Comparison of ENCODE assay signal across 8 mouse cellular contexts in genomic region chr11:101169301-101170107, GRCm38 (mm10). TPM values are rescaled to one million over a fixed set of nuclear protein-coding genes. Genes with fewer than 3 reads are reported as not detected.
DNase-seq lines count a peak whose midpoint lies in the region; ATAC-seq lines count a peak whose summit lies in the region.

No protein-coding gene starts in this region.

- peak overlapping the region; percentile 76 for H3K4me3 ChIP-seq in kidney, embryonic 14.5 days (ENCODE audit: low read length)
- H3K4me3 ChIP-seq in hindbrain, embryonic 12.5 days = peak overlapping the region; percentile 73
- peak overlapping the region; percentile 62 for H3K4me3 ChIP-seq in midbrain, embryonic 13.5 days (replicated peaks)

- peak overlapping the region; percentile 93 for H3K4me2 ChIP-seq in kidney, embryonic 14.5 days (replicated peaks; ENCODE audit: low read depth, low read length)
- H3K4me2 ChIP-seq in hindbrain, embryonic 12.5 days (replicated peaks) = peak overlapping the region; percentile 93
- peak overlapping the region; percentile 91 for H3K4me2 ChIP-seq in midbrain, embryonic 13.5 days (replicated peaks)

- DNase-seq in kidney, adult 8-10 months = no peak
- peak; percentile 79 for DNase-seq in cerebellum, adult 9-11 months
- no peak for DNase-seq in urinary bladder, postnatal 14 days (ENCODE audit: low spot score)
- no peak for DNase-seq in MN1 (ENCODE audit: low spot score)
- no peak for DNase-seq in right cerebral cortex, postnatal 10 days (ENCODE audit: low spot score in 2 of 2)

- H3K27me3 ChIP-seq in kidney, embryonic 14.5 days (ENCODE audit: control insufficient read depth, insufficient read depth, low read length) = peaks cover 33% of the 10 kb centered on the region
- H3K27me3 ChIP-seq in hindbrain, embryonic 12.5 days = peaks cover 74% of the 10 kb centered on the region
- H3K27me3 ChIP-seq in midbrain, embryonic 13.5 days = peaks cover 74% of the 10 kb centered on the region

- peak overlapping the region; percentile 77 for H3K9ac ChIP-seq in kidney, embryonic 14.5 days (ENCODE audit: low read depth, low read length)
- H3K9ac ChIP-seq in hindbrain, embryonic 12.5 days = peak overlapping the region; percentile 82
- H3K9ac ChIP-seq in midbrain, embryonic 13.5 days (replicated peaks) = peak overlapping the region; percentile 79

- peaks cover 56% of the 10 kb centered on the region for H3K4me1 ChIP-seq in kidney, embryonic 14.5 days (ENCODE audit: control insufficient read depth, insufficient read depth, low read length)
- H3K4me1 ChIP-seq in hindbrain, embryonic 12.5 days = peaks cover 50% of the 10 kb centered on the region
- peaks cover 58% of the 10 kb centered on the region for H3K4me1 ChIP-seq in midbrain, embryonic 13.5 days (replicated peaks)

- no peaks in the 10 kb centered on the region for H3K9me3 ChIP-seq in kidney, embryonic 14.5 days (ENCODE audit: control insufficient read depth, low read length)
- no peaks in the 10 kb centered on the region for H3K9me3 ChIP-seq in hindbrain, embryonic 12.5 days (replicated peaks)
- H3K9me3 ChIP-seq in midbrain, embryonic 13.5 days = no peaks in the 10 kb centered on the region

- no peak for ATAC-seq in kidney, embryonic 14.5 days (ENCODE audit: low FRiP score, low TSS enrichment)
- ATAC-seq in hindbrain, embryonic 12.5 days (ENCODE audit: low FRiP score) = no peak
- no peak for ATAC-seq in midbrain, embryonic 13.5 days

- H3K27ac ChIP-seq in kidney, embryonic 14.5 days (ENCODE audit: low read depth, low read length) = no peak overlapping the region
- no peak overlapping the region for H3K27ac ChIP-seq in hindbrain, embryonic 12.5 days
- no peak overlapping the region for H3K27ac ChIP-seq in midbrain, embryonic 13.5 days

- WGBS in kidney, embryonic 14.5 days = 13% methylated on average over 17 of the region's 17 CpGs
- WGBS in hindbrain, embryonic 12.5 days = 16% methylated on average over 17 of the region's 17 CpGs
- 13% methylated on average over 17 of the region's 17 CpGs for WGBS in midbrain, embryonic 13.5 days

- H3K36me3 ChIP-seq in kidney, embryonic 14.5 days (ENCODE audit: control insufficient read depth, insufficient read depth, low read length) = peaks cover 24% of the 10 kb centered on the region
- 0 out of 2 replicates have a peak, but pooled peaks cover 10% of the 10 kb centered on the region for H3K36me3 ChIP-seq in hindbrain, embryonic 12.5 days
- H3K36me3 ChIP-seq in midbrain, embryonic 13.5 days = peaks cover 16% of the 10 kb centered on the region

RNA-seq across cellular contexts. Expression of gene Cntnap1, which starts 0.8 kb away (rescaled TPM):
- polyA plus RNA-seq in kidney, embryonic 14.5 days (2014; fragmentation: Nextera tagmentation; extraction: Ambion mirVana) = 1.7 and 2.1 TPM in 2 replicates
- polyA plus RNA-seq in hindbrain, embryonic 12.5 days (2016; fragmentation: Nextera tagmentation; extraction: Ambion mirVana) = 0.97 and 1.2 TPM in 2 replicates
- 1.3 and 1.5 TPM in 2 replicates for polyA plus RNA-seq in midbrain, embryonic 13.5 days (2015; fragmentation: Nextera tagmentation; extraction: Ambion mirVana)

RNA-seq across cellular contexts. Expression of gene Plekhh3, which starts 1.6 kb away (rescaled TPM):
- 17.0 and 17.9 TPM in 2 replicates for polyA plus RNA-seq in kidney, embryonic 14.5 days (2014; fragmentation: Nextera tagmentation; extraction: Ambion mirVana)
- 14.3 and 15.4 TPM in 2 replicates for polyA plus RNA-seq in hindbrain, embryonic 12.5 days (2016; fragmentation: Nextera tagmentation; extraction: Ambion mirVana)
- 7.3 and 8.1 TPM in 2 replicates for polyA plus RNA-seq in midbrain, embryonic 13.5 days (2015; fragmentation: Nextera tagmentation; extraction: Ambion mirVana)

RNA-seq across cellular contexts. Expression of gene Ccr10, which starts 5.7 kb away (rescaled TPM):
- polyA plus RNA-seq in kidney, embryonic 14.5 days (2014; fragmentation: Nextera tagmentation; extraction: Ambion mirVana) = 0.24 and 0.51 TPM in 2 replicates
- 0.23 and 0.61 TPM in 2 replicates for polyA plus RNA-seq in hindbrain, embryonic 12.5 days (2016; fragmentation: Nextera tagmentation; extraction: Ambion mirVana)
- 0.19 and 0.38 TPM in 2 replicates for polyA plus RNA-seq in midbrain, embryonic 13.5 days (2015; fragmentation: Nextera tagmentation; extraction: Ambion mirVana)

RNA-seq across cellular contexts. Expression of gene Tubg2, which starts 13.8 kb away (rescaled TPM):
- 3.7 and 4.5 TPM in 2 replicates for polyA plus RNA-seq in kidney, embryonic 14.5 days (2014; fragmentation: Nextera tagmentation; extraction: Ambion mirVana)
- 10.4 and 12.9 TPM in 2 replicates for polyA plus RNA-seq in hindbrain, embryonic 12.5 days (2016; fragmentation: Nextera tagmentation; extraction: Ambion mirVana)
- 29.8 and 31.6 TPM in 2 replicates for polyA plus RNA-seq in midbrain, embryonic 13.5 days (2015; fragmentation: Nextera tagmentation; extraction: Ambion mirVana)

RNA-seq across cellular contexts. Expression of gene Tubg1, which starts 49.8 kb away (rescaled TPM):
- 81.9 and 95.4 TPM in 2 replicates for polyA plus RNA-seq in kidney, embryonic 14.5 days (2014; fragmentation: Nextera tagmentation; extraction: Ambion mirVana)
- 81.6 and 83.2 TPM in 2 replicates for polyA plus RNA-seq in hindbrain, embryonic 12.5 days (2016; fragmentation: Nextera tagmentation; extraction: Ambion mirVana)
- polyA plus RNA-seq in midbrain, embryonic 13.5 days (2015; fragmentation: Nextera tagmentation; extraction: Ambion mirVana) = 89.4 and 91.0 TPM in 2 replicates
